Mouse (Mus musculus) liver, embryonic 14.5 days (tissue): ENCODE measurements around the gene Bri3. TPM values are rescaled to one million over a fixed set of nuclear protein-coding genes. Genes with fewer than 3 reads are reported as not detected.

ENCODE experiments used
- ATAC-seq: fragments of 200-750 bp; cut with Nextera tagmentation; 2 replicates; pipeline ENCODE4 v1.8.0; 2017; ENCODE audit warnings: moderate number of reproducible peaks, mild to moderate bottlenecking, moderate library complexity; ENCODE audit not compliant: insufficient read depth
- DNase-seq, 3 experiments: peaks; one replicate each; pipeline ENCODE4 v3.0.0-alpha.2; 2012 to 2013; ENCODE audit warnings: low read depth in 3 of 3, low spot score in 3 of 3
- H3K27ac ChIP-seq: fragments of 300-500 bp; sonication (generic); 2 replicates; pipeline ENCODE4 v1.5.1; 2014; ENCODE audit warnings: moderate library complexity, mild to moderate bottlenecking, control low read depth, inconsistent platforms
- H3K27me3 ChIP-seq: fragments of 300-500 bp; sonication (generic); 2 replicates; pipeline ENCODE4 v1.6.1; 2014; ENCODE audit warnings: mild to moderate bottlenecking, low read length, moderate library complexity; ENCODE audit not compliant: control insufficient read depth, insufficient read depth
- H3K36me3 ChIP-seq: fragments of 300-500 bp; sonication (generic); replicated peaks from 2 replicates; pipeline ENCODE4 v1.6.1; 2014; ENCODE audit warnings: low read depth; ENCODE audit not compliant: control insufficient read depth, insufficient read depth
- H3K4me1 ChIP-seq, 2 experiments: fragments of 200-500 bp in 1 of 2; fragments of 300-500 bp in 1 of 2; sonication (generic) in 1 of 2; replicated peaks; 2 replicates each; pipeline ENCODE4 v1.6.1; 2012 to 2014; ENCODE audit warnings: antibody characterized with exemption in 1 of 2, inconsistent platforms in 1 of 2, low read length in 1 of 2; ENCODE audit not compliant: control insufficient read depth in 2 of 2, insufficient read depth in 2 of 2
- H3K4me2 ChIP-seq: fragments of 300-500 bp; sonication (generic); 2 replicates; pipeline ENCODE4 v1.6.1; 2014; ENCODE audit warnings: low read depth, mild to moderate bottlenecking, control low read depth, moderate library complexity
- H3K4me3 ChIP-seq, 2 experiments: fragments of 200-500 bp in 1 of 2; fragments of 300-500 bp in 1 of 2; sonication (generic) in 1 of 2; 2 replicates each; pipeline ENCODE4 v1.5.1; 2012 to 2014; ENCODE audit warnings: low read depth in 2 of 2, low read length in 2 of 2, mild to moderate bottlenecking in 2 of 2, control low read depth in 1 of 2, inconsistent platforms in 1 of 2, moderate library complexity in 1 of 2; ENCODE audit not compliant: insufficient read depth in 1 of 2
- H3K9ac ChIP-seq: fragments of 300-500 bp; sonication (generic); replicated peaks from 2 replicates; pipeline ENCODE4 v1.6.1; 2014; ENCODE audit warnings: mild to moderate bottlenecking, control low read depth, moderate library complexity
- H3K9me3 ChIP-seq: fragments of 300-500 bp; sonication (generic); 2 replicates; pipeline ENCODE4 v1.6.1; 2016; ENCODE audit warnings: low read length, mixed read lengths; ENCODE audit not compliant: control insufficient read depth
- CTCF ChIP-seq: IDR thresholded peaks from 2 replicates; pipeline ENCODE4 v1.5.1; 2016; ENCODE audit warnings: antibody characterized with exemption, low read depth, control low read depth
- EP300 ChIP-seq: IDR thresholded peaks from 2 replicates; pipeline ENCODE4 v1.6.1; 2016; ENCODE audit warnings: antibody characterized with exemption, low read depth
- WGBS: fragments of 180-500 bp; shearing (Covaris S2); extraction: QIAGEN DNeasy Blood & Tissue Kit; methylation state at CpG from one replicate; pipeline ENCODE4 v1.1.7; 2014; ENCODE audit not compliant: insufficient replicate concordance; 5-methylcytosine and 5-hydroxymethylcytosine counted together
- polyA plus RNA-seq, 2 experiments: library from polyadenylated mRNA; depleted of rRNA in 1 of 2; stranded (reverse) in 1 of 2; unstranded in 1 of 2; fragments of >200 nt; fragmentation: Nextera tagmentation in 1 of 2; extraction: Ambion mirVana in 1 of 2; gene quantifications; 2 replicates each; pipeline versions ENCODE4 v1.2.1 to v1.2.3; 2012 to 2014

The Bri3 gene
- polyA plus RNA-seq, 2 experiments = 12.1 to 15.9 TPM

DNA sequence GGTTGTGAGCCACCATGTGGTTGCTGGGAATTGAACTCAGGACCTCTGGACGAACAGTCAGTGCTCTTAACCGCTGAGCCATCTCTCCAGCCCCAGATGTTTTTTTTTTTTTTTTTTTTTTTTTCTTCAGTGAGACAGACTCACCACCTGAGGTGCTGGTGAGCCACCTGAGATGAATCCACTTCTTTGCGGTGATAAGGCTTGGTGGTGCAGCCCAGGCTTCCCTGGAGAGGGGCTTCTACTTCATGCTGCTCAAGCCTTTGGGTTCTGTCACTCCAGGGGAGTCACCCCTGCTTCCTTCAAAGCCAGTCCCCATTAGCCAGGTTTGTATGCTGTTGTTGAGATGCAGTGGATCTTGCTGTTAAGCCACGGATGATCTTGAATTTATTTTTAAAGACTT is 9.0 kb downstream of the Bri3 start:
- H3K27ac ChIP-seq = no peak overlapping the region
- H3K9ac ChIP-seq = no peak overlapping the region
- no peaks in the 10 kb centered on the region; the same call in 1 of the 2 replicates for H3K27me3 ChIP-seq
- H3K4me1 ChIP-seq = peaks cover 6 to 16% of the 10 kb centered on the region in 2 experiments
- TF ChIP-seq EP300 (no peak), CTCF (no peak)
- no peaks in the 10 kb centered on the region for H3K9me3 ChIP-seq
- ATAC-seq (no peak), DNase-seq (no peak)
- WGBS = 58% methylated on average over 4 of the region's 4 CpGs
- H3K36me3 ChIP-seq = no peaks in the 10 kb centered on the region
- H3K4me2 ChIP-seq = no peak overlapping the region
- no peak overlapping the region for H3K4me3 ChIP-seq

DNA sequence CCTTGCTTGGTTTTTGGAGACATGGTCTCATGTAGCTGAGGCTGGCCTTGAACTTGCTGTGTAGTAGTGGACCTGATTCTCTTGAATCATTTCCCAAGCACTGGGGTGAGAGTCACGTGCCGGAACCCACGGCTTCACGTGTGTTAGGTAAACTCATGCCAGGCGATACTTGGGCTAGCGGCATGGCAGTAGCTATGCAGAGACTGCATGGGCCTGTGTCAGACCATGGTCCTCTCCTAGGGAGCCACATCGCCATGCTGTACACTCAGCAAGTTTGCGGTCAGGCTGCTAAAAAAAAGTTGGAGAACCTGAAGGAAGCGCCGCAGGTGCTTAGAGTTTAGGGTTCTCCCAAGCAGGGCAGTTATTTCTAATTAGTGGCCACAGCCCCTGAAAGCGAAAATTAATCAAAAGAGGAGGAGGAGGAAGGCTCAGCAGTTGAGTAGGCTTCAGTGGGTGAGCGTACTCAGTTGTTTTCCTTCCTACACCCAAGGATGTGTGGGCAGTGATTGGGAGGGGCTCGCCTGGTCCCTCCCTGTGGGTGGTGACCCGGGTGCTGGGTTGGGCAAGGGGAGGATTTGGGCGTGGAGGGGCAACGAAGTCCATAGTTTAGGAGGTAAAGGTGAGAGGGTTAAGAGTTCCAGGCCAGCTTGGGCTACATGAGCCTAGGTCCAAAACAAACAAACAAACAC is 10.0 kb downstream of the Bri3 start:
- no peaks in the 10 kb centered on the region for H3K36me3 ChIP-seq
- DNase-seq (peak; percentile 40 to 51 (median 51)), ATAC-seq (peak; percentile 70)
- H3K27me3 ChIP-seq = no peaks in the 10 kb centered on the region; the same call in 1 of the 2 replicates
- H3K4me2 ChIP-seq = peak overlapping the region; percentile 85
- peak overlapping the region; percentile 44 to 74; a peak in 3 of 4 replicates for H3K4me3 ChIP-seq
- H3K27ac ChIP-seq = peak overlapping the region; percentile 51
- no peaks in the 10 kb centered on the region for H3K9me3 ChIP-seq
- H3K4me1 ChIP-seq = peaks cover 6 to 16% of the 10 kb centered on the region in 2 experiments
- peak overlapping the region; percentile 51 for H3K9ac ChIP-seq
- 46% methylated on average over 16 of the region's 16 CpGs for WGBS
- no peak for TF ChIP-seq EP300
- no peak for TF ChIP-seq CTCF

DNA sequence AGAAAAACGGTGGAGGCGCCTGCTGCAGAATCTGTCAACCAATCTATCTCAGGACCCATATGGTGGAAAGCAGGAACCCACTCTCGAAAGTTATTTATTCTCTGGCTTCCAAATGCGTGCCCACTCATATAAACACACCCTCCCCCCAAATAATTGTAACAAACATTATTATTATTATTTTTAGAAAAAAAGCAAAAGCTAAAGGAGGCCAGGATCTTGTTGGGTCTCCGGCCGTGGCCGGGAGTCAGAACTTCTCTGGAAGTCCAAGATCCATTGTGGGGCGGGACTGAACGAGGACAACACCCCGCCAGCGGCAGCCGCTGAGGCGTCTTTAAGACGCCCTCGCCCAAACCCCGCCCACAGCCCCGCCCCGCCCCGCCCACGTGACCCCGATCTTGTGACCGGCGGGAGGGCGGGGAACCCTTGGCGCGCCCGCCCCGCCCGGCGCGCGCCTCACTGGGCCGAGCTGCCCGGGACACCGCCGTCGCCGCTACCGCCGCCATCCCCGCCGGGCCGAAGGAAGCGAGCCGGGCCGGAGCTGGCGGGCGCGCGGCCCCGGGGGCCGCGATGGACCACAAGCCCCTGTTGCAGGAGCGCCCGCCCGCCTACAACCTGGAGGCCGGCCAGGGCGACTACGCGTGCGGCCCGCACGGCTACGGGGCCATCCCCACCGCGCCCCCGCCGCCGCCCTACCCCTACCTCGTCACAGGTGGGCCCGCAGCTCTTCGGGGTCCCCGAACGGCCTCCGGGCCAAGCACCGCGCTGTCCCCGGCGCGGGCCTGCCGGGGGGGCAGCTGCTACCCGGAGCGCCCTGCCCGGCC is 10.8 kb downstream of the Bri3 start:
- H3K9ac ChIP-seq = peak overlapping the region; percentile 76
- no peaks in the 10 kb centered on the region for H3K36me3 ChIP-seq
- DNase-seq (peak; percentile 84 to 86 (median 86)), ATAC-seq (peak; percentile 88)
- H3K27me3 ChIP-seq = no peaks in the 10 kb centered on the region; the same call in 1 of the 2 replicates
- H3K9me3 ChIP-seq = no peaks in the 10 kb centered on the region
- peak overlapping the region; percentile 51 for H3K27ac ChIP-seq
- peaks cover 6 to 16% of the 10 kb centered on the region in 2 experiments for H3K4me1 ChIP-seq
- peak overlapping the region; percentile 63 to 74 for H3K4me3 ChIP-seq
- under 1% methylated on average over 67 of the region's 84 CpGs for WGBS
- no peak for TF ChIP-seq CTCF
- TF ChIP-seq EP300 = no peak
- peak overlapping the region; percentile 85 for H3K4me2 ChIP-seq

- Histone ChIP-seq H3K27ac (no peak overlapping the region; the same call in 1 of the 2 replicates), H3K36me3 (no peaks in the 10 kb centered on the region)
- WGBS = under 1% methylated on average over 35 of the region's 40 CpGs
These were observed 11.6 kb downstream of the Bri3 start for GRCm38 (mm10) chr5:144255632-144256540.

More at GRCm38 (mm10) chr5:144255632-144256540, 11.6 kb downstream of the Bri3 start:
- peak overlapping the region; percentile 76 for H3K9ac ChIP-seq
- no peaks in the 10 kb centered on the region; the same call in 1 of the 2 replicates for H3K27me3 ChIP-seq
- peak overlapping the region; percentile 85 for H3K4me2 ChIP-seq
- H3K9me3 ChIP-seq = no peaks in the 10 kb centered on the region
- ATAC-seq = no peak
- DNase-seq = no peak
- no peak for TF ChIP-seq CTCF
- no peak for TF ChIP-seq EP300
- peak overlapping the region; percentile 63 to 74 for H3K4me3 ChIP-seq
- H3K4me1 ChIP-seq = peaks cover 6 to 16% of the 10 kb centered on the region in 2 experiments
